Mouse (Mus musculus) heart, adult 11 months (tissue): ENCODE measurements around the gene Atg2b.
A peak's percentile ranks its signal among the peaks of the same experiment; 100 is the strongest.

ENCODE experiments used
- DNase-seq: peaks from one replicate; pipeline ENCODE4 v3.0.0; 2022

Gene Atg2b

DNA sequence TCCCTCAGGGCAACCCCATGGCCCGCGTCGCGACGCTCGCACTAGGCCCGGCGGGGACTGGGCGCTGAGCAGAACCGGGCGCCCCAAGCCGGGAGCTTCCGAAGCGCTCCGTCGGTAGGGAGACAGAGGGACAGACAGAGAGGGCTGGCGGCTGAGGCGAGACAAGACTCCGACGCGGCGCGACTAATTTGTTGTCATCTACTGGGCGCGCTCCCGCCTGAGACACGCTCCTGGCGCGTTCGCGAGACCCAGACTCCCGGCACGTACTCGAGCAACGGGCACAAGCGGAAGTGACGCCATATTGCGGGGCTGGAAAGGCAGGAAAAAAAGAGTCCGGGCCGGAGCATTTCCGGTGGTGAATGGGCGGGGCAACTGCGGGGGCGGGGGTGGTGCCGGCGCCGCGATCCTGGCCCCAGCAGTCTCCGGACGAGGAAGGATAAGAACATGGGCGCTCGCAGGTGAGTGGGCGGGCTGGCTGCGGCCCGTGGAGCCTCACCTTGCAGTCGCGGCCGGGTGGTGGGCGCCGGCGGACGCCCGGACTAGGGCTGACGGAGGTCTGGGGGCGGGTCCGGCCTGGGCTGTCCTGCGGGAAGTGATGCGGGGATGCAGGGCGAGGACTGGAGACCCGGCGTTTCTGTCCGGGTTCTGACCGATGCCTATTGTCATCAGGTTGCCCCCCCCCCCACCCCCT is at the start of gene Atg2b:
Gene Atg2b (minus strand): TSS at position 211 of the 691 bp plus-strand sequence.
- peak; percentile 100 for DNase-seq

DNA sequence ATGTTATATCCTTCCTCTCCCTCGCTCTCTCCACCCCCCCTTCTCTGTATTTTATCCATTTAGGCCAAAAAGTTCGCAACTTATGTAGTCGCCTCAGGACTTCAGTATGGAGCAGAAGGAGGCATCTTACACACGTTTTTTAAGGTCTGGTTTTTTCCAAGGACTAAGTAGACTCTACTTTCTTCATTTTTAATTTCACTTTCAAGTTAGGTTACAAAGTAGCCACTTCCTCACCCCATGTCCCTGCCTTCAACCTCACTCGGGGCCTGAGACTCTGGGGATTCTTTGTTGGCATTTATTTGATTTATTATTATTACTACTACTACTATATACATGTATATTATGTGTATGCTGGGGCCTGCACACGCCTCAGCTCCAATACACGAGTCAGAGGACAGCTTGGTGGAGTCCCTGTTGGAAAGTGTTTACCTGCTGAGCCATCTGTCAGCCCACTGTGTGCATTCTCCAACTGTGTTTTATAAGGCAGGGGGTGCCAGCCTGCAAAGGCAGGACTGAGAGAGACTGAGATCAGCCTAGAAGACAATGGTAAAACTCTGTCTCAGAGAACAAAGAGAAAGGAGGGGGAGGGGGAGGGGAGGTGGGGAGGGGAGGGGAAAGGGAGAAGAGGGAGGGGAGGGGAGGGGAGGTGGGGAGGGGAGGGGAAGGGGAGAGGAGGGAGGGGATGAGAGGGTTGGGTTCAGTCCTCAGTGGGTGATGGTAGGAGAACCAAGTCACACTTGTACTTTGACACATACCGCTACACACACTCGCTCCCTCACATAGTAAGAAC is 48.6 kb upstream of the Atg2b start:
- no peak for DNase-seq

DNA sequence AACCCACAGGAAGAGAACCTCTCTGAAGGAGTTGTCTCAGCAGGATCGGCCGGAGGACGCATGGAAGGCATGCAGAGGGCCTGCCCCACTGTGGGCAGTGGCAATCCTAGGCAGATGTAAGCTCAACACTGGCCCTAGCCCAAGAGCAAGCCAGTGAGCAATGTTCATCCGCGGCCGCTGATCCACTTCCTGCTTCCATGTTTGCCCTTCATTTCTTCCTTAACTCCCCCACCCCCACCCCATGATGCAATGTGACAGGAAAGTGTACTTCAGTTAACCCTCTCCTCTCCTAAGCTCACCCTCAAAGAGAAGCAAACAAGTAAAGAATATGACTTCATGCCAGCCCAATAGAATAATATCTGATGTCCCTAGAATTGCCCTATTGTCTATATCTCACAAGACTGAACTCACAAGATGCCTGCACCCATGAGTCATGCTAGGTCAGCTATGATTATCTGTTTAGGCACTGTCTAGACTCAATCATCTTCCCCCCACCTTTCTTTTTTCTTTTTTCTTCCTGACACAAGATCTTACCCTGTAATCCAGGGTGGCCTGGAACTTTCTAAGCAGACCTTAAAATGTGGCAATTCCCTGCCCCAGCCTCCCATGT is 45.9 kb upstream of the Atg2b start:
- no peak for DNase-seq

DNA sequence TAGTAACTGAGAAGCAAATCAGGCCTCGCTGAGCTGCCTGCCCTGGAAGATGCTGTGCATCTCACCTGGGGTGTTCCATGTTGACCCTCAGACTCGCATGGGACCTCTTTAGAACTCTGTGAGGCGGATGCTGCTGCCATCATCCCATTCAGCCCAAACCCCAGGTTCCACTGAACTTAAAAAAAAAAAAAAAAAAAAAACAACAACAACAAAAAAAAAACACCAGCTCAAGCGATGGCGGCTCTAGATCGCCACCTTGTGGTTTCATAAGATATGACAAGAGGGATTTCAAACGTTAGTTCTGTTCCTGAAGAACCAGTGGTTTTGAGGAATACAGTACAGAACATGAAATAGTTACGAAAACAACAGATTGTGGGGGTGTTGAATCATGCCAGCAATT is 43.0 kb upstream of the Atg2b start:
- DNase-seq: no peak

DNA sequence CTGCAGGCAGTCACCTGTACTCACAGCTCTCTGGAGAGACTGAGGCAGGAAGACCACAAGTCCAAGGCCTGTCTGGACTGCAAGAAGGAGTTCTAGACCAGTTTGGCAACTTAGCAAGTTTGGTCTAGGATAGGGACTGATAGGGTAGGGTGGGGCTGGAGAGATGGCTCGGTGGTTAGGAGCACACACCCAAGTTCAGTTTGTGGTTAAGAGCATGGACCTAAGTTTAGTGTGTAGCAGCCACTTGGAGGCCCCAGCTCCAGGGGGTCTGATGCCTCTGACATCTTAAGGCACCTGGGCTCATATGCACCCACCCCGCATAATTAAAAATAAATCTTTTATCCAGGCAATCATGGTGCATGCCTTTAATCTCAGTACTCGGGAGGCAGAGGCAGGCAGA is 42.3 kb upstream of the Atg2b start:
- DNase-seq: no peak

DNA sequence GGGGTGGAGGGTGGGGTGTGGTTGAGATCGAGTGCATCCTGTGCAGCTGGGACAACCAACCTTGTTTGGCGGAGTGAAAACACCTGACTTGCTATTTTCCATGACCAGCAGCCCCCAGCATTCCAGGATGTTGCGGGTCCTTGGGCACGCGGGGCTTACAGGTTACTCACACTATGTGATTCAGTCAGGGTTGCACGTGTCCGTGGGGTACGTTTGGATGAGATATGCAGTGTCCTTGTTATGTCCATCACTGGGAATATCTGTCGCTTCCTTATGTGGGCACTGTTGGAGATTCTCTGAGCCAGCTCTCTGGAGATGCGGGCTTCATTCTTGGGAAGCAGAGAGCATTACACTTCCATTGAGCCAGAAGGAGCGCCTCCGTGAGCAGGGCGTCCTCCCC is 40.7 kb upstream of the Atg2b start:
- DNase-seq: peak; percentile 66

DNA sequence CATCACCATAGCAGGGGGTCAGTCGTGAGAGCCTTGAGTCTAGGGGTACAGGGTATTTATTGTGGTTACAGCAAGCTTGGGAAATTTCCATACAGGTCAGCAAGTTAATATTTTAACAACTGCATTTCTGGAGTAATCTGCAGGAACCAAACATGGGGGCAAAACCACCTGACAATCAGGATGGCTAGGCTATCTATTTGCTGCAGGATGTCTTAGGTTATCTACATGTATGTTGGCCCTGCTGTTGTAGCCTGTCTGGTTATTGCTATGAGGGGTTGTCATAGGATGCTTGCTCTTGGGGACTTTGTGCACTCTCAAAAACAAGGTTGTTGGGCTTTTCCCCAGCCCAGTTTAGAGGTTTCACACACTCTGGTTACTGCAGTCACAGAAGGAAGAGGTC is 39.6 kb upstream of the Atg2b start:
- DNase-seq: no peak

DNA sequence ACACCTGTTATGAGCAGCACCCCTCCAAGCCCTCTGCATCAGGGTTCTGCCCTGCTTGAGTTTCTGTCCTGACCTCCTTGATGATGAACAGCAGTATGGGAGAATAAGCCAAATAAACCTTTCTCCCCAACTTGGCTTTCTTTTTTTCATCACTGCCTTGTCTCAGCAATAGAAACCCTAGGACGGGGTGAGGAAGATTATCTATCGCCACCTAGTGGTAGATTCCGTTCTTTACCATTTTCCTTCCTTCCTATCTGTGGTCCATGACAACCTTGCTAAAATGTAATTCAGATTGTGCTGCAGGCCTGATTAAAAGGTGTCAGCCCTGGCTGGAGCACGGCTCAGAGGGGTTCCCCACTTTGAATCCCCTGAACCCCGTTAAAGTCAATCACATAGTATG is 37.6 kb upstream of the Atg2b start:
- no peak for DNase-seq

DNA sequence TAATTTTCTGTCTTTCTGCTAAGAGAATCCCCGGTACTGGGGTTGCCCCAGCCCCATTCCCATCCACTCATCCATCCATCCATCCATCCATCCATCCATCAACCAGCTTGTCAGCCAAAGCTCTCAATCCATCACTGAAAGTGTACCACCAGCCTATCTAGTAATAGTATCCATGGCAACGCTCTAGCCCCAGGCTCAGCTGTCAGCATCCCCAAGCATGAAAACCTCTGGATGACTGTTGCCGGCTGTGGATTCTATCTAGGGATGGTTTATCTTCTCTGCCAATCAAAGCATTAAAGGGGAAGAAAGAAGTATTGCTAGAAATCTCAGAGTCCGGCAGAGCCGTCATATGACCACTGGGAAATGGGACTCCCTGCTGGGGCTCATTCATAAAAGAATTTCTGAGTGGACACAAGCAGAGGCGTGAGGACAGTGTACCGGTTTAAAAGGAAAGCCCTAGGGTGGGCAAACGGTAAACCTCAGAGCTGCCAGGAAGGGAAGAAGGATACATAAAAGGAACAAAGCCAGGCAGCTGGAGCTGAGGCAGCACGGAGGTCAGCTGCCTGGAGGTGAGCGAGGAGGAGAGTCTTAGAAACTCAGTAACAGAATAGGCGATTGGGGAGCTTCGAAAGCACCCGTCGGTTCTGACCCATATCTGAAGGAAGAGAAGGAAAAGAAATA is 36.6 kb upstream of the Atg2b start:
- DNase-seq: no peak

DNA sequence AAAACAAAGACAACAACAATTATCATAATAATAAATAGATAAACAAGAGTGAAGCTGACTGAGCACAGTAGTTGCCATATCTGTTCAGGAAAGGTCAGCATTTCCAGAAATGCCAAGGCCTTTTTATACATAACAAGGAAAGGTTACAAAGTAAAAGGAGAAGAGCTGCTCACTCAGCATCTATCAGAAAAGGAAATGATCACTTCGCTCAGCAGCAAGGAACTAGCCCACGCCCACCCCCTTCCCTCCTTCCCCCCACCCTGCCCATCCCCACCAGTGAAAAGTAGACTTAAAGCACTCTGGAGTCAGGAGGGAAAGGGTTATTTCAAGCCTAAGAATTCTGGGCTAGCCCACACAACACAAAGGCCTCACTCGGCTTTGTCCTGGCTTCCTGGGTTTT is 35.2 kb upstream of the Atg2b start:
- DNase-seq: no peak

DNA sequence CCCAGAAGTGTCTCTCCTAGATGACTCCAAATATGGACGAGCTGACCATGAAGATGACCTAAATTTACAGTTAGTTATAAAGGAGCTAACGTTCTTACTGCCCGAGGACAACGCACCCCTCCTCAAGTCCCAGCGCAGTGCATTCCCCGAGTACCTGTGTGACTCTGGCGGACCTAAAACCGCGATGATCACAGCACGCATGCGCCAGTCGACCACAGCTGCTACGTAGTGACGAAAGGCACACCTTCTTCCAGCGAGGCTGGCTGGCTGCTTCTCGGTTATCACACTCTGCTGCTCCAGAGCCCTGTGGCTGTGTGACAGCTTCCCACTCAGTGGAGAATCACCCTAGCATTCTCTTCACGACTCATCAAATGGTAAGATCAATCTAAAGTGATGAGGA is 33.6 kb upstream of the Atg2b start:
- DNase-seq: no peak

DNA sequence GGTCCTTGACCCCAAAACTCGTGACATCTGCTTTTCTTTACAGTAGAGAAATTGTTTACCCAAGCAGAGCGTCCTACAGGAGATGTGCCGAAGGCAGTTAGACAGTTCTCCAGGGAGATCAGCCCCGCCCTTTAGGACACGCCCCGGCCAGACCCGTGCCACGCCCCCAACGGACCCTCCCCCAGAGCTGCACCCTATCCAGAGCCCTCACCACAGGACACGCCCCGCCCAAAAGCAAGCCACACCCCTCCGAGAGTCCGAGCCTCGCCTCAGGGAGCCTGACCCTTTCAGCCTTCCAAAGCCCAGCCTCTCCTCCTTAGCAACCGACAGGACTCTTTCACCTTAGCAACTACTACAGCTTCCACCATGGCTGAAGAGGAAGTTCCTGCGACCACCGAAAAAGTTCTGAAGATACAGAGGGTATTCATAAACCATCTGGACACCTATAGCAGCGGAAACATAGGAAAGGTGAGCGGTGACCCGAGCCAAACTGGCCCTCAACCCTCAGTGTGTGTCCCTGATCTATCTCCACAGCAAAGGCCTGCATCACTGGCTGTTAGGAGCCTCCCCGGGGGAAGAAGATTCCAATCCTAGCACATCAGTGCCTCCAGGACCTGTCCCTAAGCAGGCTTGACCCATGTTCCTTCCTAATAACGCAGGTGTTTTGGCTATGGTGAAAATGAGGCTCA is 20.9 kb upstream of the Atg2b start, which contains the start of gene Ak7:
Gene Ak7 (plus strand): TSS at position 178 of the 689 bp plus-strand sequence.
- DNase-seq: peak; percentile 95

DNA sequence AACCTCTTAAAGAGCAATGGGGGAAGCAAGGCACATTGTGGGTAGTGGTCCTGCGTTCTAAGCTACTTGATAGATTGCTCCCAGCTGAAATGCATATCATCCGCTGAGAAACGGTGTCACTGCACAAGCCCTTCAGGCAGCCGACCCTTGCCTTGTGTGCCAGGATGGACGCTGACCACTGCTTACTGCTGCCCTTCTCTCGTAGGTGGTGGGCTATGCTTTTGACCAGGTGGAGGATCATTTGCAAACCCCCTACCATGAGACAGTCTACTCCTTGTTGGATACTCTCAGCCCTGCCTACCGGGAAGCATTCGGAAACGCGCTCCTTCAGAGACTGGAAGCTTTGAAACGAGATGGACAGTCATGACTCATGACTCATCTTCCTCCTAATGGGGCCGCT is 15.4 kb upstream of the Atg2b start:
- DNase-seq: peak; percentile 79

DNA sequence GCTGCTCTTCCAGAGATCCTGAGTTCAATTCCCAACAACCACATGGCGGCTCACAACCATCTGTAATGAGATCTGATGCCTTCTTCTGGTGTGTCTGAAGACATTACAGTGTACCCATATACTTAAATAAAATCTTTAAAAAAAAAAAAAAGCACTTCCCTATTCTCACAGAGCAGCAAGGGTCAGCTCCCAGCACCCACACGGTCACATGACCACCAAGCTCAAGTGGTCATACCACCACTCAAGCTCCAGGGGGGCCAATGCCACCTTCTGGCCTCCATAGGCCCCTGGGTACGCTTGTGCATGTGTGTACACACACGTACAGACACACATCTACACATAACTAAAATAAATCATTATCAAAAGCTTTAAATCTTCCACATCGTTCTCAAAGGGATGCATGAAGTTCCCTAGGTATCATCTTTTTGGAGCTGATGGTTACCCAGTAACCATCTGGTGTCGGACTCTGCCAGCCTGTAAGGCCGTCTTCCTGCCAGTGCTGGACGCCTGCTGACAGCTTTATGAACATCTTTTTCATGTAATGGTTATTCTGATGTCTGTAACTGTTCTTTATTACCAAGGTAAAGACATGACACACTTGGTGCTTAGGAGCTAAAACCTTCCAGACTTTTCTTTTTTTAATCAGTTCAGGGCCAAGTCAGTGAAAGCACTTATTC is 12.2 kb upstream of the Atg2b start:
- no peak for DNase-seq

DNA sequence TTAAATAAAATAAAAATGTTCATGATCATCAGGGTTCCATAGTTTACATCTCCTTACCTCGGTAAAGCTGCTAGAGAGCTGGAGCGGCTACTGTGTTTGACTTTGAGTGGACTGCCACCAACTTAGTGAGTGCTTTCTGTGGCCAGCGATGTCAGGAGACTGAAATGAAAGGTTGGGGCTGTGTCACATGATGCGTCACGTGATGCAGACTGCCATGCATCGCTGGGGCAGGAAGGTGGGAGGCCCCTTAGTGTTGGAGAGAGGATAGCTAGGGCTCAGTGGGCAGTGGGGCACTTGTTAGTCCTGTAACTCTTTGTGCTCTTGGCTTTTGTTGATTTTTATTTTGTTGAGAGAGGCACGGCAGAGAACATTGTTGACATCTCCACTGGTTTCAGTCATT is 10.8 kb upstream of the Atg2b start:
- DNase-seq: no peak

DNA sequence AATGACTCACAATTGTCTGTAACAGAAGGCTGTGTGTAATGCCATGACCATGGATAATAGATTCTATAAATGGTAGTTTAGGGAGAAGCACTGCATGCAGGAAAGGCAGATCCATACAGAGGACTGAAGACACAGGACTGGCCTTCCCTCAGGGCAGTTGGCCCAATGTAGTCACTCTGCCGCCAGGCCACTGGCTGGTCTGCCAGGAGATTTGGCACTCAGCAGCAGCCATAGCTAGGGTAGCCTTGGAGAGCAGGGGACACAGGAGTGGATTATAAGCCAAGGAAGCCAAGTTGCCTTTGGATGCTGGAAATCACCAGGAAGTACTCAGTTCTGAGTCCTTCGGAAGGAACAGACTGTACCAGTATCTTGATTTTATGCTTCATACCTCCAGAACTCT is 9.0 kb upstream of the Atg2b start:
- no peak for DNase-seq

DNA sequence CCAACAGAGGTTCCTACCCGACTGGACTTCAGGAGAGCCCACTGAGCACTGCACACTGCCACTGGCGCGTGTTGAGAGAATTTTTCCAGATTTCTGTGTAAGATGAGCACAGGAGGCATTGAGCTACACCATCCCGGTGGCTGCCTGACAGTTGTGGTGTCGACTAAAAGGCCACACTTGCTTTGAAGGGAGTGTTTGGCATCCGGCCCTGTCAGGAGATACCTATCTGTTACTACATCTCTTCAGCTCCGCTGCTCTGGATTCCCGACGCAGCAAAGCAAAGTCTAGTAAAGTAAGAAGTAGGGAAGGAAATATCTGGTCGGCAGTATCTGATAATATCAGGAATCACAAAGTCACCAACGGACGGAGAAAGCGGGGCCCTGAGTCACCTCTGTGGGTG is 4.4 kb upstream of the Atg2b start:
- DNase-seq: no peak

DNA sequence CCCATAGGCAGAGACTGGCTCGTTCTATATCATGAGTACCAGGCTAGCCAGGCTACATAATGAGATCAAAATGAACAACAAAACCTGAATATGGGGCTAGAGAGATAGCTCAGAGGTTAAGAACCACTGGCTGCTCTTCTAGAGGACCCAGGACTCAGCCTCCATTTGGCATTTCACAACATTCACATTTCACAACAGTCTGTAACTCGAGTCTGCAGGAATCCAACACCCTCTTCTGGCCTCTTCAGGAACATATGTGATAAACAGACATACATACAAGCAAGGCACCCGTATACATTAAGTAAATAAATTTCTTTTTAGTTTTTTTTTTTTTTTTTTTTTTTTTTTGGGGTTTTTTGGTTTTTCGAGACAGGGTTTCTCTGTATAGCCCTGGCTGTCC is 3.5 kb upstream of the Atg2b start:
- DNase-seq: peak; percentile 43

DNA sequence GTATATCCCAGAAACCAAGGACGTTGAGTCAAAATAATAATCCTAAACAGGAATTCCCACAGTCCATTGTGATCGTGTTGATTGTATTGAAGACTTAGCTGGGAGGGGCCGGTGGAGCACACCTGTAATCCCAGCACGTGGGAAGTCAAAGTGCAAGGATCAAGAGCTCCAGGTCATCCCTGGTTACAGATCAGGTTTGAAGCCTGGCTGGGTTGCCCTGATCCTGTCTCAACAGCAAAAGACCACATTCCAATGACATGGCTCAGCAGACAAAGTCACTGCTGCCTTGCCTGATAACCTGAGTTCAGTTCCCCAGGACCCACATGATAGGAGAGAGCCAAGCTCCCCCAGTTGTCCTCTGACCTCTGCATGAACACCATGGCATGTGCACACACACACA is 2.4 kb upstream of the Atg2b start:
- no peak for DNase-seq

DNA sequence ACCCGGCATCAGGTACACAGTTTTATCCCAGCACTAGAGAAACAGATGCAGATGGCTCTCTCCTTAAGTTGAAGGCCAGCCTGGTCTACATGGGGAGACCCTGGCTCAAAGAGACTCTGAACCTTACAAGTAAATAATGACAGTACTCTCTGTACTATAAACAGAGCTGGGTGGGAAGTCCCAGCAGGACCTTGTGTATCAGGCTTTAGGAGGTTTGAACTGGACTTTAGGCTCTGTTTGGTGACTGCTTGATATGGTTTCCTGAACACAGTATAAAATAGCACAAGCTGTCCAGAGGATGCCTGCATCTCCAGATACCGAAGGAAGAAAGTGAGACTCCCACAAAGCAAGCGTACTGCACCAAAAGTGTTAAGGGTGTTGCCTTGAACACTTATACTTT is 1.8 kb upstream of the Atg2b start:
- DNase-seq: no peak

DNA sequence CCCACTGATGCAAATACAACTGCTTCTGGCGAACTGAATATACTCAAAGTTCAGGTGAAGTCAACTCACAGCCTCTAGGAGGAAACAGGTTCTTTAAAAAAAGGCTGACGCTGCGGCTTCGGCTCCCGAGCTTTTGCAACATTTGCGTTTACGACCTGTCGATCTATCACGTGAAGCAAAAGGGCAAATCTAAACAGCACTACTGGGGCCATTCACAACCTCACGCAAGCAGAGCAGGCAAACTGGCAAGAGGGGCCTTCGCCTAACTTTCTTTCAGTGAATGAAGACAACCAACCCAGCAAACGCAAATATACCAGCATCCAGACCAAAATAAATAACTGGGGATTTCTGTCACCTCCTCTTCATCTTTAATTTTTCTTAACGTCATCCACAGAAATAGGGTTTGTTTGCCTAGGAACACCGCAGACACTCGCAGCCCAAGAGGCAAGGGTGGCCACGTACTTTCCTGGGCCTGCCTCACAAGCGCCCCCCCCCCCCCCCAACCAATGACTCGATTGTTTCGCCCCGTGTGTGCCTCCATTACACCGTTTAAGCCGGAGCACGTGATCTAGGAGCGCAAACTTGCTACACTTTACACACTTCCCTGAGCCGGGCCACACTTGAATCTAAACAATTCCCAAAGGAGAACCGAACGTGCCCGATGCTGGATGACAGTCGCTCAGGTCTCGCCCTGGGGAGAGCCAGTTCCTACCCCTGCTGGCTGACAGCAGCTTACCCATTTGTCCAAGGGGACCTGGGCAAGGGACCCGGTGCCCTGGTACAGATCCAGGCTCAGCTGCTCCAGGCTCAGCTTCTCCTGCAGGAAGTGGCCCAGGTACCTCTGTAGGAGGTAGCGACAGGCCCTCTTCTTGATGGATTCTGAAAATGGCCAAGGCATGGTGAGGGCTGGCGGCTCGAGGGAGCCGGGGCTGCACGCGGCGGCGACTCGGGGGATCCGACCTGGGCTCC is 794 bp downstream of the Atg2b start, which contains the start of gene Gskip:
Gene Gskip (plus strand): TSS at position 897 of the 969 bp plus-strand sequence.
- peak; percentile 94 for DNase-seq
